Mouse (Mus musculus): Measurements from ENCODE around the gene Clstn1.

DNA sequence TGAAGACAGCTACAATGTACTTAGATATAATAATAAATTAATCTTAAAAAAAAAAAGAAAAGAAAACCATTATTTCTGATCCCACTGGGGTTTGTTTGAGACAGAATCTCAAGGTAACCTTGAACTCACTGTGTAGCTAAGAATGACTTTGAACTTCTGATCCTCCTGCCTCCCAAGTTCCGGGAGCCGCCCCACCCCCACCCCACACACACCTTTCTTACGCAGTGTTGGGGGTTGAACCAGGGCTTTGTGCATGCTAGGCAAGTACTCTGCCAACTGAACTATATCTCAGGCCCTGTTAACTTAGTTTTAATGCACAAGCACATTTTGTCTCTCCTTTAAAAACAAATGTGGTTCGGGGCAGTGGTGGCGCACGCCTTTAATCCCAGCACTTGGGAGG, 84.9 kb downstream of the Clstn1 start:
- TF ChIP-seq CTCF (IDR thresholded peaks at IDR 0.05; ENCODE audit: extremely low read depth, insufficient read depth, insufficient read length, insufficient replicate concordance) (no peak), POLR2A (IDR thresholded peaks at IDR 0.05; ENCODE audit: low read depth, low read length) (no peak)
